In genomic region chr15:27938886-27939285, GRCm38 (mm10) we compare ENCODE assay signal across 10 mouse cellular contexts.
DNase-seq lines count a peak whose midpoint lies in the region; ATAC-seq and TF ChIP-seq lines count a peak whose summit lies in the region.
"Had no signal": no experiment of that assay in that cellular context is flagged by ENCODE, and none has a peak within 500 bp of the region (broad histone marks: within the 10 kb centered on the region; RNA-seq: fewer than 3 reads in every experiment).

No protein-coding gene starts in this region.

- H3K36me3 ChIP-seq in forebrain, postnatal 0 days (ENCODE audit: insufficient read depth) = no peaks in the 10 kb centered on the region
- no peaks in the 10 kb centered on the region for H3K36me3 ChIP-seq in midbrain, embryonic 14.5 days (ENCODE audit: control insufficient read depth, insufficient read depth, low read length)
- H3K36me3 ChIP-seq: limb, embryonic 12.5 days had no signal

- TF ChIP-seq CTCF in forebrain, postnatal 0 days (IDR thresholded peaks at IDR 0.05; ENCODE audit: low read depth) = no peak

- H3K4me2 ChIP-seq in forebrain, postnatal 0 days (ENCODE audit: low read depth) = peak overlapping the region; percentile 50; the same call in 1 of the 2 replicates
- H3K4me2 ChIP-seq in midbrain, embryonic 14.5 days (ENCODE audit: low read length) = peak overlapping the region; percentile 71

- peak overlapping the region; percentile 51; the same call in 1 of the 2 replicates for H3K9ac ChIP-seq in forebrain, postnatal 0 days
- H3K9ac ChIP-seq in midbrain, embryonic 14.5 days (replicated peaks; ENCODE audit: low read length) = peak overlapping the region; percentile 65
- H3K9ac ChIP-seq: limb, embryonic 12.5 days had no signal

- H3K9me3 ChIP-seq in forebrain, postnatal 0 days (ENCODE audit: low read length) = no peaks in the 10 kb centered on the region
- H3K9me3 ChIP-seq in midbrain, embryonic 14.5 days (ENCODE audit: control insufficient read depth, low read length) = no peaks in the 10 kb centered on the region
- H3K9me3 ChIP-seq: limb, embryonic 12.5 days had no signal

- H3K4me3 ChIP-seq in forebrain, postnatal 0 days (ENCODE audit: low read depth, low read length) = no peak overlapping the region
- H3K4me3 ChIP-seq in midbrain, embryonic 14.5 days (replicated peaks; ENCODE audit: low read depth, low read length) = no peak overlapping the region
- H3K4me3 ChIP-seq: limb, embryonic 12.5 days had no signal

- intact Hi-C loops in gastrocnemius, postnatal 36 days (cut with DNase I) = no loop called here

- H3K27me3 ChIP-seq in forebrain, postnatal 0 days (ENCODE audit: insufficient read depth, low read length) = no peaks in the 10 kb centered on the region
- H3K27me3 ChIP-seq in midbrain, embryonic 14.5 days (ENCODE audit: control insufficient read depth, insufficient read depth, low read length) = no peaks in the 10 kb centered on the region

- WGBS in forebrain, postnatal 0 days = 12% methylated on average over 6 of the region's 6 CpGs
- WGBS in midbrain, embryonic 14.5 days = 43% methylated on average over 6 of the region's 6 CpGs

- peak overlapping the region; percentile 92 for H3K27ac ChIP-seq in forebrain, postnatal 0 days (ENCODE audit: low read depth, low read length)
- peak overlapping the region; percentile 97 for H3K27ac ChIP-seq in midbrain, embryonic 14.5 days (replicated peaks; ENCODE audit: low read depth, low read length)
- H3K27ac ChIP-seq: limb, embryonic 12.5 days had no signal

- DNase-seq in cerebellum, postnatal 4 days (ENCODE audit: low spot score in 2 of 2) = no peak
- DNase-seq in cerebellum, adult 8-10 months = peak; percentile 81
- peak; percentile 74 for DNase-seq in forebrain, postnatal 0 days
- no peak for DNase-seq in midbrain, embryonic 14.5 days
- no peak for DNase-seq in ovary, postnatal 36 days (ENCODE audit: low spot score)
- DNase-seq in gastrocnemius, postnatal 36 days = no peak
- DNase-seq: thymus, adult 18-20 months had no signal

- H3K4me1 ChIP-seq in forebrain, postnatal 0 days (ENCODE audit: insufficient read depth) = peaks cover 40% of the 10 kb centered on the region
- H3K4me1 ChIP-seq in midbrain, embryonic 14.5 days (ENCODE audit: control insufficient read depth, insufficient read depth, low read length) = peaks cover 61% of the 10 kb centered on the region

- ATAC-seq in cerebellum, adult (ENCODE audit: insufficient number of reproducible peaks, low FRiP score, low TSS enrichment) = peak; percentile 60
- ATAC-seq in forebrain, postnatal 0 days = 0 out of 2 replicates have a peak, but pooled peaks have one; percentile 7
- ATAC-seq in midbrain, embryonic 14.5 days (ENCODE audit: low FRiP score, low TSS enrichment) = no peak
- ATAC-seq in granulocyte monocyte progenitor cell, adult 5-6 weeks (replicated peaks; ENCODE audit: poor library complexity, severe bottlenecking) = no peak

Comparison
In these comparisons a context has a peak if more than half of its experiments do, and no peak if none do; other contexts are left out.
1. DNase-seq: peak in cerebellum, adult 8-10 months (single experiment) and forebrain, postnatal 0 days (single experiment); none in cerebellum, postnatal 4 days (0 of 2), midbrain, embryonic 14.5 days (single experiment), ovary, postnatal 36 days (single experiment) and gastrocnemius, postnatal 36 days (0 of 2).
2. ATAC-seq: peak in cerebellum, adult (single experiment) and forebrain, postnatal 0 days (single experiment); none in midbrain, embryonic 14.5 days (single experiment) and granulocyte monocyte progenitor cell, adult 5-6 weeks (single experiment).